Comparison of ENCODE assay signal across 9 mouse cellular contexts in genomic region chr3:27193844-27194317, GRCm38 (mm10). TPM values are rescaled to one million over a fixed set of nuclear protein-coding genes. Genes with fewer than 3 reads are reported as not detected.
DNase-seq lines count a peak whose midpoint lies in the region; ATAC-seq and TF ChIP-seq lines count a peak whose summit lies in the region.
"Had no signal": no experiment of that assay in that cellular context is flagged by ENCODE, and none has a peak within 500 bp of the region (broad histone marks: within the 10 kb centered on the region; RNA-seq: fewer than 3 reads in every experiment).

No protein-coding gene starts in this region.

- peaks cover 5% of the 10 kb centered on the region for H3K9me3 ChIP-seq in megakaryocyte, embryonic 14.5 days
- H3K9me3 ChIP-seq in forebrain, postnatal 0 days (ENCODE audit: low read length): no peaks in the 10 kb centered on the region
- no peaks in the 10 kb centered on the region for H3K9me3 ChIP-seq in forebrain, embryonic 11.5 days (ENCODE audit: control insufficient read depth, low read length)
- H3K9me3 ChIP-seq: midbrain, embryonic 12.5 days had no signal

- 0 out of 2 replicates have a peak overlapping the region, but pooled peaks have one; percentile 3 for H3K9ac ChIP-seq in heart, adult 2 months (ENCODE audit: low read depth, low read length)
- no peak overlapping the region for H3K9ac ChIP-seq in forebrain, postnatal 0 days
- no peak overlapping the region for H3K9ac ChIP-seq in forebrain, embryonic 11.5 days (ENCODE audit: low read length)
- H3K9ac ChIP-seq: midbrain, embryonic 12.5 days had no signal

- TF ChIP-seq POLR2A in heart, adult 2 months (IDR thresholded peaks at IDR 0.05; ENCODE audit: insufficient read depth, low read depth, low read length): no peak

- intact Hi-C loops in heart, adult 2 months (cut with DNase I): no loop called here

- 5% methylated on average over 6 of the region's 6 CpGs for WGBS in heart, adult 2 months
- 67% methylated on average over 6 of the region's 6 CpGs for WGBS in forebrain, postnatal 0 days
- 72% methylated on average over 6 of the region's 6 CpGs for WGBS in forebrain, embryonic 11.5 days

- TF ChIP-seq CTCF in heart, adult 2 months (IDR thresholded peaks at IDR 0.05): no peak
- no peak for TF ChIP-seq CTCF in forebrain, postnatal 0 days (IDR thresholded peaks at IDR 0.05; ENCODE audit: low read depth)

- peak; percentile 12 for DNase-seq in thymus, postnatal 0 days (ENCODE audit: low spot score)
- DNase-seq in thymus, postnatal 10 days (ENCODE audit: low spot score in 2 of 2): no peak
- DNase-seq in heart, adult 2 months: peak; percentile 47 to 67
- DNase-seq in kidney, postnatal 14 days: peak; percentile 61
- no peak for DNase-seq in gastrocnemius, adult 18-20 months (ENCODE audit: low spot score)
- no peak for DNase-seq in forebrain, postnatal 0 days
- DNase-seq in forebrain, embryonic 11.5 days (ENCODE audit: low spot score): no peak

- ATAC-seq in forebrain, postnatal 0 days: no peak
- ATAC-seq in forebrain, embryonic 11.5 days (replicated peaks; ENCODE audit: low FRiP score): no peak

- H3K27me3 ChIP-seq in heart, adult 2 months (ENCODE audit: control insufficient read depth, insufficient read depth, low read length): no peaks in the 10 kb centered on the region
- H3K27me3 ChIP-seq in megakaryocyte, embryonic 14.5 days (replicated peaks): peaks cover 34% of the 10 kb centered on the region
- H3K27me3 ChIP-seq in forebrain, postnatal 0 days (ENCODE audit: insufficient read depth, low read length): no peaks in the 10 kb centered on the region
- H3K27me3 ChIP-seq in forebrain, embryonic 11.5 days (ENCODE audit: control insufficient read depth, insufficient read depth, low read length): no peaks in the 10 kb centered on the region
- H3K27me3 ChIP-seq: midbrain, embryonic 12.5 days had no signal

- peaks cover 4% of the 10 kb centered on the region for H3K36me3 ChIP-seq in heart, adult 2 months (ENCODE audit: control insufficient read depth, insufficient read depth, low read length)
- no peaks in the 10 kb centered on the region for H3K36me3 ChIP-seq in megakaryocyte, embryonic 14.5 days (replicated peaks; ENCODE audit: low read length)
- H3K36me3 ChIP-seq in forebrain, postnatal 0 days (ENCODE audit: insufficient read depth): no peaks in the 10 kb centered on the region
- no peaks in the 10 kb centered on the region for H3K36me3 ChIP-seq in forebrain, embryonic 11.5 days (ENCODE audit: control insufficient read depth, insufficient read depth, low read length)
- H3K36me3 ChIP-seq: midbrain, embryonic 12.5 days had no signal

- no peak overlapping the region for H3K4me2 ChIP-seq in forebrain, postnatal 0 days (ENCODE audit: low read depth)
- no peak overlapping the region for H3K4me2 ChIP-seq in forebrain, embryonic 11.5 days (ENCODE audit: low read depth, low read length, severe bottlenecking)
- H3K4me2 ChIP-seq: midbrain, embryonic 12.5 days had no signal

- no peak overlapping the region for H3K4me3 ChIP-seq in heart, adult 2 months
- peak overlapping the region; percentile 80 for H3K4me3 ChIP-seq in megakaryocyte, embryonic 14.5 days (replicated peaks)
- no peak overlapping the region for H3K4me3 ChIP-seq in forebrain, postnatal 0 days (ENCODE audit: low read depth, low read length)
- no peak overlapping the region for H3K4me3 ChIP-seq in forebrain, embryonic 11.5 days (ENCODE audit: low read depth, low read length)
- H3K4me3 ChIP-seq: midbrain, embryonic 12.5 days had no signal

- peaks cover 19% of the 10 kb centered on the region for H3K4me1 ChIP-seq in heart, adult 2 months (ENCODE audit: control insufficient read depth, insufficient read depth, low read length)
- H3K4me1 ChIP-seq in megakaryocyte, embryonic 14.5 days: peaks cover 44% of the 10 kb centered on the region
- H3K4me1 ChIP-seq in forebrain, postnatal 0 days (ENCODE audit: insufficient read depth): no peaks in the 10 kb centered on the region
- no peaks in the 10 kb centered on the region for H3K4me1 ChIP-seq in forebrain, embryonic 11.5 days (replicated peaks; ENCODE audit: control insufficient read depth, insufficient read depth, low read length)

- H3K79me2 ChIP-seq in heart, adult 2 months (replicated peaks; ENCODE audit: control insufficient read depth, insufficient read depth, low read length): no peaks in the 10 kb centered on the region; the same call in 1 of the 2 replicates

- no peak for TF ChIP-seq EP300 in heart, adult 2 months (IDR thresholded peaks at IDR 0.05; ENCODE audit: insufficient read depth, low read depth, low read length)

- peak overlapping the region; percentile 74 for H3K27ac ChIP-seq in heart, adult 2 months
- H3K27ac ChIP-seq in forebrain, postnatal 0 days (ENCODE audit: low read depth, low read length): no peak overlapping the region
- H3K27ac ChIP-seq in forebrain, embryonic 11.5 days (ENCODE audit: low read depth, low read length): no peak overlapping the region
- H3K27ac ChIP-seq: midbrain, embryonic 12.5 days had no signal

RNA-seq across cellular contexts. Expression of gene Nceh1, which starts 11.1 kb away (rescaled TPM):
- 11.1 and 14.3 TPM in 2 replicates for polyA plus RNA-seq in thymus, postnatal 0 days (2015; fragmentation: Nextera tagmentation; extraction: Ambion mirVana)
- total RNA-seq in heart, adult 2 months (2021): 100 to 1,000 TPM; 201 to 233 TPM
- polyA plus RNA-seq in heart, adult 2 months (2012; rRNA removed): 81.3 and 118 TPM in 2 replicates
- 1.8 TPM in 1 of 2 replicates, not detected in the other for polyA plus RNA-seq in megakaryocyte, embryonic 14.5 days (2012; ENCODE audit: insufficient read depth, low replicate concordance)
- total RNA-seq in gastrocnemius, adult 18-20 months (2021): 10 to 100 TPM; 17.8 to 20.0 TPM
- total RNA-seq in forebrain, postnatal 0 days (2014; rRNA removed): 18.6 and 22.7 TPM in 2 replicates
- polyA plus RNA-seq in forebrain, postnatal 0 days (2015; fragmentation: Nextera tagmentation; extraction: Ambion mirVana): 17.4 and 27.9 TPM in 2 replicates
- polyA plus RNA-seq in forebrain, embryonic 11.5 days (2014; fragmentation: Nextera tagmentation; extraction: Ambion mirVana): 3.3 and 3.4 TPM in 2 replicates

RNA-seq across cellular contexts. Expression of gene Ect2, which starts 40.2 kb away (rescaled TPM):
- polyA plus RNA-seq in thymus, postnatal 0 days (2015; fragmentation: Nextera tagmentation; extraction: Ambion mirVana): 45.2 and 49.4 TPM in 2 replicates
- total RNA-seq in heart, adult 2 months (2021): under 1 TPM; 0.39 to 0.73 TPM
- 0.12 and 0.29 TPM in 2 replicates for polyA plus RNA-seq in heart, adult 2 months (2012; rRNA removed)
- polyA plus RNA-seq in megakaryocyte, embryonic 14.5 days (2012; ENCODE audit: insufficient read depth, low replicate concordance): 0.09 and 5.1 TPM in 2 replicates
- total RNA-seq in gastrocnemius, adult 18-20 months (2021): under 1 TPM in 1 of 2 experiments, not detected in 1; 0.07 TPM
- total RNA-seq in forebrain, postnatal 0 days (2014; rRNA removed): 5.3 and 5.5 TPM in 2 replicates
- polyA plus RNA-seq in forebrain, postnatal 0 days (2015; fragmentation: Nextera tagmentation; extraction: Ambion mirVana): 3.5 and 4.7 TPM in 2 replicates
- 124 and 136 TPM in 2 replicates for polyA plus RNA-seq in forebrain, embryonic 11.5 days (2014; fragmentation: Nextera tagmentation; extraction: Ambion mirVana)

Comparison
In these comparisons a context has a peak if more than half of its experiments do, and no peak if none do; other contexts are left out.
1. DNase-seq: peak in thymus, postnatal 0 days (single experiment), heart, adult 2 months (2 of 2) and kidney, postnatal 14 days (single experiment); none in thymus, postnatal 10 days (0 of 2), gastrocnemius, adult 18-20 months (single experiment), forebrain, postnatal 0 days (single experiment) and forebrain, embryonic 11.5 days (single experiment).